Mouse (Mus musculus) forebrain, embryonic 14.5 days (tissue): ENCODE results near the gene Scrn1. TPM values are rescaled to one million over a fixed set of nuclear protein-coding genes. Genes with fewer than 3 reads are reported as not detected.

Source experiments
- ATAC-seq: fragments of 200-750 bp; cut with Nextera tagmentation; 2 replicates; pipeline ENCODE4 v1.8.0; 2017; ENCODE audit warnings: mild to moderate bottlenecking, moderate library complexity
- DNase-seq: peaks from one replicate; pipeline ENCODE4 v3.0.0-alpha.2; 2015; ENCODE audit warnings: low spot score
- H3K27ac ChIP-seq: fragments of 300-500 bp; sonication (generic); 2 replicates; pipeline ENCODE4 v1.5.1; 2014; ENCODE audit warnings: low read depth, mild to moderate bottlenecking, control low read depth, low read length, moderate library complexity
- H3K27me3 ChIP-seq: fragments of 300-500 bp; sonication (generic); replicated peaks from 2 replicates; pipeline ENCODE4 v1.6.1; 2014; ENCODE audit warnings: low read length, control low read depth, mixed read lengths; ENCODE audit not compliant: control insufficient read depth, insufficient read depth
- H3K36me3 ChIP-seq: fragments of 300-500 bp; sonication (generic); 2 replicates; pipeline ENCODE4 v1.6.1; 2014; ENCODE audit warnings: low read length, control low read depth; ENCODE audit not compliant: control insufficient read depth, insufficient read depth
- H3K4me1 ChIP-seq: fragments of 300-500 bp; sonication (generic); 2 replicates; pipeline ENCODE4 v1.6.1; 2014; ENCODE audit warnings: antibody characterized with exemption, low read length, control low read depth; ENCODE audit not compliant: control insufficient read depth, insufficient read depth
- H3K4me2 ChIP-seq: fragments of 300-500 bp; sonication (generic); 2 replicates; pipeline ENCODE4 v1.6.1; 2014; ENCODE audit warnings: mild to moderate bottlenecking, control low read depth, low read length
- H3K4me3 ChIP-seq: fragments of 300-500 bp; sonication (generic); 2 replicates; pipeline ENCODE4 v1.5.1; 2014; ENCODE audit warnings: low read depth, low read length, control low read depth
- H3K9ac ChIP-seq: fragments of 300-500 bp; sonication (generic); 2 replicates; pipeline ENCODE4 v1.6.1; 2014; ENCODE audit warnings: mild to moderate bottlenecking, low read length, control low read depth, moderate library complexity
- H3K9me3 ChIP-seq: fragments of 300-500 bp; sonication (generic); replicated peaks from 2 replicates; pipeline ENCODE4 v1.6.1; 2016; ENCODE audit warnings: low read length, control low read depth, mixed read lengths; ENCODE audit not compliant: control insufficient read depth
- WGBS: fragments of 180-500 bp; shearing (Covaris S2); extraction: QIAGEN DNeasy Blood & Tissue Kit; methylation state at CpG from one replicate; pipeline ENCODE4 v1.1.7; 2014; 5-methylcytosine and 5-hydroxymethylcytosine counted together
- polyA plus RNA-seq: library from polyadenylated mRNA; unstranded; fragments of >200 nt; fragmentation: Nextera tagmentation; extraction: Ambion mirVana; gene quantifications from 2 replicates; pipeline ENCODE4 v1.2.1, GENCODE M21; 2014

Scrn1 gene
- polyA plus RNA-seq, 1 experiment from 2014 or later: 134 TPM

GRCm38 (mm10) chr6:54481390-54482112 lies 84.7 kb downstream of the Scrn1 start:
- no peaks in the 10 kb centered on the region for H3K9me3 ChIP-seq
- ATAC-seq (no peak), DNase-seq (no peak)
- H3K4me3 ChIP-seq: no peak overlapping the region
- H3K36me3 ChIP-seq: no peaks in the 10 kb centered on the region
- no peak overlapping the region for H3K27ac ChIP-seq
- WGBS: 88% methylated on average over 15 of the region's 15 CpGs
- no peaks in the 10 kb centered on the region for H3K4me1 ChIP-seq
- H3K9ac ChIP-seq: no peak overlapping the region
- no peak overlapping the region for H3K4me2 ChIP-seq
- H3K27me3 ChIP-seq: no peaks in the 10 kb centered on the region

- H3K27me3 ChIP-seq: no peaks in the 10 kb centered on the region
- no peak overlapping the region for H3K4me3 ChIP-seq
- no peak overlapping the region; the same call in 1 of the 2 replicates for H3K27ac ChIP-seq
- DNase-seq (peak; percentile 73), ATAC-seq (peak; percentile 57; the same call in 1 of the 2 replicates)
- whole genome bisulfite sequencing: 64% methylated on average over 5 of the region's 5 CpGs
- H3K9ac ChIP-seq: no peak overlapping the region
- H3K36me3 ChIP-seq: no peaks in the 10 kb centered on the region
- no peak overlapping the region for H3K4me2 ChIP-seq
- no peaks in the 10 kb centered on the region for H3K9me3 ChIP-seq
- H3K4me1 ChIP-seq: peaks cover 3% of the 10 kb centered on the region; the same call in 1 of the 2 replicates
These were observed 87.5 kb downstream of the Scrn1 start for GRCm38 (mm10) chr6:54478646-54479324.

GRCm38 (mm10) chr6:54475926-54476667 lies 90.2 kb downstream of the Scrn1 start:
- Histone ChIP-seq H3K4me3 (no peak overlapping the region), H3K36me3 (no peaks in the 10 kb centered on the region), H3K9ac (no peak overlapping the region), H3K27me3 (no peaks in the 10 kb centered on the region), H3K9me3 (no peaks in the 10 kb centered on the region), H3K4me1 (peaks cover 3% of the 10 kb centered on the region; the same call in 1 of the 2 replicates), H3K27ac (no peak overlapping the region), H3K4me2 (no peak overlapping the region)
- ATAC-seq (no peak), DNase-seq (no peak)
- 81% methylated on average over 19 of the region's 19 CpGs for WGBS

GRCm38 (mm10) chr6:54472846-54473715 lies 93.2 kb downstream of the Scrn1 start:
- H3K9me3 ChIP-seq: no peaks in the 10 kb centered on the region
- H3K9ac ChIP-seq: no peak overlapping the region
- no peak overlapping the region for H3K4me2 ChIP-seq
- 69% methylated on average over 8 of the region's 8 CpGs for whole genome bisulfite sequencing
- no peak overlapping the region for H3K27ac ChIP-seq
- DNase-seq: no peak
- H3K36me3 ChIP-seq: no peaks in the 10 kb centered on the region
- H3K27me3 ChIP-seq: no peaks in the 10 kb centered on the region
- H3K4me1 ChIP-seq: peaks cover 3% of the 10 kb centered on the region; the same call in 1 of the 2 replicates
- no peak for ATAC-seq
- H3K4me3 ChIP-seq: no peak overlapping the region

- DNase-seq (no peak), ATAC-seq (no peak)
- no peak overlapping the region for H3K27ac ChIP-seq
- no peaks in the 10 kb centered on the region for H3K36me3 ChIP-seq
- WGBS: 91% methylated on average over 7 of the region's 7 CpGs
- no peak overlapping the region for H3K9ac ChIP-seq
- H3K9me3 ChIP-seq: no peaks in the 10 kb centered on the region
- no peak overlapping the region for H3K4me3 ChIP-seq
- no peaks in the 10 kb centered on the region for H3K27me3 ChIP-seq
- H3K4me2 ChIP-seq: no peak overlapping the region
- H3K4me1 ChIP-seq: peaks cover 3% of the 10 kb centered on the region; the same call in 1 of the 2 replicates
These were observed 94.4 kb downstream of the Scrn1 start for GRCm38 (mm10) chr6:54471866-54472265.

GRCm38 (mm10) chr6:54467371-54467770 lies 98.9 kb downstream of the Scrn1 start:
- Histone ChIP-seq H3K36me3 (no peaks in the 10 kb centered on the region), H3K4me2 (no peak overlapping the region), H3K9me3 (no peaks in the 10 kb centered on the region), H3K27me3 (0 out of 2 replicates have a peak, but pooled peaks cover 3% of the 10 kb centered on the region), H3K4me3 (no peak overlapping the region), H3K27ac (no peak overlapping the region), H3K9ac (no peak overlapping the region), H3K4me1 (peaks cover 9% of the 10 kb centered on the region)
- DNase-seq: no peak
- WGBS: 95% methylated on average over 3 of the region's 3 CpGs
- no peak for ATAC-seq

GRCm38 (mm10) chr6:54464926-54465325 lies 101.4 kb downstream of the Scrn1 start:
- H3K9ac ChIP-seq: no peak overlapping the region
- H3K4me2 ChIP-seq: no peak overlapping the region
- ATAC-seq (no peak), DNase-seq (no peak)
- H3K36me3 ChIP-seq: no peaks in the 10 kb centered on the region
- 0 out of 2 replicates have a peak, but pooled peaks cover 3% of the 10 kb centered on the region for H3K27me3 ChIP-seq
- no peak overlapping the region for H3K27ac ChIP-seq
- no peak overlapping the region for H3K4me3 ChIP-seq
- no peaks in the 10 kb centered on the region for H3K9me3 ChIP-seq
- peaks cover 12% of the 10 kb centered on the region for H3K4me1 ChIP-seq
- 90% methylated on average over 4 of the region's 4 CpGs for WGBS
